Mouse (Mus musculus): ENCODE measurements at regions not wholly inside any gene's neighbourhood (a gene's known extent, or its start where the extent isn't known, plus 50 kb on each side); places are given as distances from the start of the nearest gene placed in this dataset.
A peak's percentile ranks its signal among the peaks of the same experiment; 100 is the strongest.

GRCm38 (mm10) chr3:41433106-41433505 is 122.4 kb upstream of the Jade1 start:
- ATAC-seq (ENCODE audit: insufficient read depth, low FRiP score, low TSS enrichment) (no peak), DNase-seq (ENCODE audit: low spot score) (no peak)
- Histone ChIP-seq H3K27ac (ENCODE audit: low read depth, low read length) (no peak overlapping the region), H3K9ac (ENCODE audit: low read length) (no peak overlapping the region), H3K4me1 (ENCODE audit: control insufficient read depth, insufficient read depth, low read length) (no peaks in the 10 kb centered on the region), H3K9me3 (ENCODE audit: control insufficient read depth, low read length) (no peaks in the 10 kb centered on the region), H3K4me3 (ENCODE audit: low read depth, low read length) (no peak overlapping the region), H3K4me2 (ENCODE audit: low read depth) (no peak overlapping the region), H3K36me3 (ENCODE audit: control insufficient read depth, insufficient read depth, low read length) (no peaks in the 10 kb centered on the region), H3K27me3 (ENCODE audit: control insufficient read depth, insufficient read depth, low read length) (no peaks in the 10 kb centered on the region)
- WGBS = 58% methylated on average over 3 of the region's 3 CpGs

- DNase-seq (ENCODE audit: low spot score) (no peak), ATAC-seq (ENCODE audit: insufficient read depth, low FRiP score, low TSS enrichment) (no peak)
- H3K36me3 ChIP-seq (ENCODE audit: control insufficient read depth, insufficient read depth, low read length) = no peaks in the 10 kb centered on the region
- H3K27me3 ChIP-seq (ENCODE audit: control insufficient read depth, insufficient read depth, low read length) = no peaks in the 10 kb centered on the region
- no peak overlapping the region for H3K9ac ChIP-seq (ENCODE audit: low read length)
- 88% methylated on average over 5 of the region's 5 CpGs for WGBS
- no peak overlapping the region for H3K4me3 ChIP-seq (ENCODE audit: low read depth, low read length)
- no peak overlapping the region for H3K4me2 ChIP-seq (ENCODE audit: low read depth)
- no peaks in the 10 kb centered on the region for H3K4me1 ChIP-seq (ENCODE audit: control insufficient read depth, insufficient read depth, low read length)
- H3K9me3 ChIP-seq (ENCODE audit: control insufficient read depth, low read length) = no peaks in the 10 kb centered on the region
- H3K27ac ChIP-seq (ENCODE audit: low read depth, low read length) = no peak overlapping the region
These were observed 123.2 kb upstream of the Jade1 start for GRCm38 (mm10) chr3:41432376-41432775.

GRCm38 (mm10) chr3:41430191-41430590 is 125.3 kb upstream of the Jade1 start:
- Histone ChIP-seq H3K4me2 (ENCODE audit: low read depth) (no peak overlapping the region), H3K9ac (ENCODE audit: low read length) (no peak overlapping the region), H3K36me3 (ENCODE audit: control insufficient read depth, insufficient read depth, low read length) (no peaks in the 10 kb centered on the region), H3K9me3 (ENCODE audit: control insufficient read depth, low read length) (no peaks in the 10 kb centered on the region), H3K4me1 (ENCODE audit: control insufficient read depth, insufficient read depth, low read length) (no peaks in the 10 kb centered on the region), H3K4me3 (ENCODE audit: low read depth, low read length) (no peak overlapping the region), H3K27me3 (ENCODE audit: control insufficient read depth, insufficient read depth, low read length) (no peaks in the 10 kb centered on the region), H3K27ac (ENCODE audit: low read depth, low read length) (no peak overlapping the region)
- WGBS = 45% methylated on average over 3 of the region's 3 CpGs
- no peak for DNase-seq (ENCODE audit: low spot score)
- ATAC-seq (ENCODE audit: insufficient read depth, low FRiP score, low TSS enrichment) = no peak

- Histone ChIP-seq H3K36me3 (ENCODE audit: control insufficient read depth, insufficient read depth, low read length) (no peaks in the 10 kb centered on the region), H3K4me3 (ENCODE audit: low read depth, low read length) (no peak overlapping the region), H3K4me1 (ENCODE audit: control insufficient read depth, insufficient read depth, low read length) (peaks cover 6% of the 10 kb centered on the region; the same call in 1 of the 2 replicates), H3K4me2 (ENCODE audit: low read depth) (no peak overlapping the region), H3K9ac (ENCODE audit: low read length) (no peak overlapping the region), H3K27me3 (ENCODE audit: control insufficient read depth, insufficient read depth, low read length) (no peaks in the 10 kb centered on the region), H3K9me3 (ENCODE audit: control insufficient read depth, low read length) (no peaks in the 10 kb centered on the region), H3K27ac (ENCODE audit: low read depth, low read length) (no peak overlapping the region)
- ATAC-seq (ENCODE audit: insufficient read depth, low FRiP score, low TSS enrichment) = no peak
- 64% methylated on average over 3 of the region's 3 CpGs for WGBS
- no peak for DNase-seq (ENCODE audit: low spot score)
These were observed 128.6 kb upstream of the Jade1 start for GRCm38 (mm10) chr3:41426946-41427345.

GRCm38 (mm10) chr3:41425863-41426262 is 129.7 kb upstream of the Jade1 start:
- peaks cover 6% of the 10 kb centered on the region; the same call in 1 of the 2 replicates for H3K4me1 ChIP-seq (ENCODE audit: control insufficient read depth, insufficient read depth, low read length)
- ATAC-seq (ENCODE audit: insufficient read depth, low FRiP score, low TSS enrichment) (no peak), DNase-seq (ENCODE audit: low spot score) (no peak)
- 83% methylated on average over 8 of the region's 8 CpGs for WGBS
- H3K36me3 ChIP-seq (ENCODE audit: control insufficient read depth, insufficient read depth, low read length) = no peaks in the 10 kb centered on the region
- no peak overlapping the region for H3K4me3 ChIP-seq (ENCODE audit: low read depth, low read length)
- H3K9me3 ChIP-seq (ENCODE audit: control insufficient read depth, low read length) = no peaks in the 10 kb centered on the region
- H3K9ac ChIP-seq (ENCODE audit: low read length) = no peak overlapping the region
- no peak overlapping the region for H3K27ac ChIP-seq (ENCODE audit: low read depth, low read length)
- H3K4me2 ChIP-seq (ENCODE audit: low read depth) = no peak overlapping the region
- H3K27me3 ChIP-seq (ENCODE audit: control insufficient read depth, insufficient read depth, low read length) = no peaks in the 10 kb centered on the region

GRCm38 (mm10) chr3:41424142-41424939 is 131.2 kb upstream of the Jade1 start:
- H3K4me3 ChIP-seq (ENCODE audit: low read depth, low read length) = no peak overlapping the region
- no peak overlapping the region for H3K27ac ChIP-seq (ENCODE audit: low read depth, low read length)
- H3K36me3 ChIP-seq (ENCODE audit: control insufficient read depth, insufficient read depth, low read length) = no peaks in the 10 kb centered on the region
- H3K4me2 ChIP-seq (ENCODE audit: low read depth) = no peak overlapping the region
- no peaks in the 10 kb centered on the region for H3K9me3 ChIP-seq (ENCODE audit: control insufficient read depth, low read length)
- ATAC-seq (ENCODE audit: insufficient read depth, low FRiP score, low TSS enrichment) = peak; percentile 27; the same call in 1 of the 2 replicates
- H3K27me3 ChIP-seq (ENCODE audit: control insufficient read depth, insufficient read depth, low read length) = no peaks in the 10 kb centered on the region
- peaks cover 6% of the 10 kb centered on the region; the same call in 1 of the 2 replicates for H3K4me1 ChIP-seq (ENCODE audit: control insufficient read depth, insufficient read depth, low read length)
- DNase-seq (ENCODE audit: low spot score) = no peak
- H3K9ac ChIP-seq (ENCODE audit: low read length) = no peak overlapping the region
- 10% methylated on average over 10 of the region's 10 CpGs for WGBS

GRCm38 (mm10) chr3:41423630-41424029 is 131.9 kb upstream of the Jade1 start:
- H3K9me3 ChIP-seq (ENCODE audit: control insufficient read depth, low read length) = no peaks in the 10 kb centered on the region
- H3K27me3 ChIP-seq (ENCODE audit: control insufficient read depth, insufficient read depth, low read length) = no peaks in the 10 kb centered on the region
- DNase-seq (ENCODE audit: low spot score) (no peak), ATAC-seq (ENCODE audit: insufficient read depth, low FRiP score, low TSS enrichment) (no peak)
- H3K4me1 ChIP-seq (ENCODE audit: control insufficient read depth, insufficient read depth, low read length) = peaks cover 6% of the 10 kb centered on the region; the same call in 1 of the 2 replicates
- H3K27ac ChIP-seq (ENCODE audit: low read depth, low read length) = no peak overlapping the region
- H3K36me3 ChIP-seq (ENCODE audit: control insufficient read depth, insufficient read depth, low read length) = no peaks in the 10 kb centered on the region
- H3K9ac ChIP-seq (ENCODE audit: low read length) = no peak overlapping the region
- H3K4me2 ChIP-seq (ENCODE audit: low read depth) = no peak overlapping the region
- WGBS = 37% methylated on average over 5 of the region's 5 CpGs
- H3K4me3 ChIP-seq (ENCODE audit: low read depth, low read length) = no peak overlapping the region

GRCm38 (mm10) chr3:41422615-41423579 is 132.6 kb upstream of the Jade1 start:
- H3K9ac ChIP-seq (ENCODE audit: low read length) = no peak overlapping the region
- H3K4me3 ChIP-seq (ENCODE audit: low read depth, low read length) = no peak overlapping the region
- DNase-seq (ENCODE audit: low spot score) (peak; percentile 19), ATAC-seq (ENCODE audit: insufficient read depth, low FRiP score, low TSS enrichment) (no peak)
- no peaks in the 10 kb centered on the region for H3K36me3 ChIP-seq (ENCODE audit: control insufficient read depth, insufficient read depth, low read length)
- no peaks in the 10 kb centered on the region for H3K9me3 ChIP-seq (ENCODE audit: control insufficient read depth, low read length)
- H3K27me3 ChIP-seq (ENCODE audit: control insufficient read depth, insufficient read depth, low read length) = no peaks in the 10 kb centered on the region
- 13% methylated on average over 14 of the region's 14 CpGs for WGBS
- H3K4me1 ChIP-seq (ENCODE audit: control insufficient read depth, insufficient read depth, low read length) = peaks cover 6% of the 10 kb centered on the region; the same call in 1 of the 2 replicates
- no peak overlapping the region for H3K27ac ChIP-seq (ENCODE audit: low read depth, low read length)
- peak overlapping the region; percentile 8; the same call in 1 of the 2 replicates for H3K4me2 ChIP-seq (ENCODE audit: low read depth)

All from neural tube, embryonic 11.5 days (tissue).